Mouse (Mus musculus): ENCODE results near the gene Prdx2.

DNA sequence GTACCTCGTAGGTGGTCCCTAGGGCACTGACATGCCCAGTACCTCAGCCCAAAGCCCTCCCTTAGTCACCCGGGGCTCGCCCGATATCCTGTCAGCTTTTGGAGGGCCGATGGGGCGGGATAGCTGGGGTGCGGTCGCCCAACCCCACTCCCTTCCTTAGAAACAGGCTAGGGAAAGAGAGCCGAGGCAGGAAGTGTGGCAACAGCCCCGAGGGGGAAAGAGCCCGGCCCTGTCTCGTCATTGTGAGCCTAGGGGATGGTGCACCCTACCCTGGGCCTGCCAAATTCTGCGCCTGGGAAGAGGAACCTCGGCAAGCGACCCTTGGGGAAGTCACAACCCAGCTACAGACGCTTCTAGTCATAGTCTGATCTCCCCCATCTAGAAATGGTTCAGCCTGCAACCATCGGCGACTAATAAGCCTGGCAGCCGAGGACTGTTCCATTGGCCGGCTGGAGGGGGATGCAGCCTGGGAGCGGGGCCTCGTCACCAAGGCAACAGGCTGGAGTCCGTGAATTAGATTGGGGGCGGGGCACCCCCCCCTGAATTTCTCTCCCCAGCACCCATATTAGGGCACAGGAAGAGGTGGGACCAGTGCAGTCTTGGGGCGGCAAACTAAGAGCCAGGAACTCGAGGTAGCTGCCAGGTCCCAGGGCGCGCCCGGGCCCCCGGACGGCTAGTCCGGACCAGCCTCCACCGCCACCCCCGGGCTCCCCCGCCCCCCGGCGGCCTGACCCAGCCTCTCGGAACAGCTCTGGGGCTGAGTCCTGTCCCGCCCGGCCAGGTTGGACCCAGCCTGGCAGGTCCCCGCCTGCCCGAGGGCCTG lies 10.4 kb downstream of the Prdx2 start:
- TF ChIP-seq POLR2A (IDR thresholded peaks at IDR 0.05; ENCODE audit: borderline replicate concordance, control insufficient read depth, low read depth, low read length) = peak; percentile 49; the same call in 1 of the 2 replicates
- TF ChIP-seq CTCF (IDR thresholded peaks at IDR 0.05; ENCODE audit: control insufficient read depth, insufficient read depth, low read length) = no peak

Data from bone marrow, adult 2 months (tissue).